Mouse (Mus musculus) left cerebral cortex, adult 2 months (tissue): Measurements from ENCODE around the gene Ap3d1. TPM values are rescaled to one million over a fixed set of nuclear protein-coding genes. Genes with fewer than 3 reads are reported as not detected.

Experiments used
- DNase-seq, 2 experiments: peaks; one replicate each; pipeline ENCODE4 v3.0.0; 2021 to 2022; ENCODE audit warnings: low spot score in 2 of 2, mixed read lengths in 1 of 2; ENCODE audit errors: extremely low spot score in 1 of 2
- H3K27ac ChIP-seq: fragments of 200-600 bp; 2 replicates; pipeline ENCODE4 v1.8.1; 2022
- H3K4me3 ChIP-seq: fragments of 200-600 bp; 2 replicates; pipeline ENCODE4 v1.8.1; 2022
- CTCF ChIP-seq: fragments of 200-600 bp; IDR thresholded peaks from 2 replicates; pipeline ENCODE4 v1.8.1; 2022; ENCODE audit warnings: antibody characterized with exemption, mild to moderate bottlenecking, moderate library complexity
- intact Hi-C: fragments of 180-260 bp; cut with DNase I; formaldehyde crosslinking; loops from one replicate; pipeline ENCODE4 v1.15.1; 2025
- total RNA-seq, 2 experiments: library from RNA; stranded (reverse); gene quantifications; 2 replicates each; pipeline ENCODE4 v1.2.3; 2021

Gene Ap3d1
- total RNA-seq, 2 experiments from 2014 or later: 150 to 151 TPM

- no peak for DNase-seq
- intact Hi-C loops: no loop called here
- H3K27ac ChIP-seq: peak overlapping the region; percentile 90
- H3K4me3 ChIP-seq: peak overlapping the region; percentile 71
- no peak for TF ChIP-seq CTCF
Measured at GRCm38 (mm10) chr10:80756509-80756908, 14.4 kb upstream of the Ap3d1 start.

GRCm38 (mm10) chr10:80756099-80756498 is 14.0 kb upstream of the Ap3d1 start:
- peak overlapping the region; percentile 90 for H3K27ac ChIP-seq
- no peak; the same call in 1 of the 2 replicates for TF ChIP-seq CTCF
- intact Hi-C loops: no loop called here
- DNase-seq: no peak
- H3K4me3 ChIP-seq: peak overlapping the region; percentile 71

GRCm38 (mm10) chr10:80755291-80756015 is 13.4 kb upstream of the Ap3d1 start:
- Histone ChIP-seq H3K4me3 (peak overlapping the region; percentile 71), H3K27ac (peak overlapping the region; percentile 90)
- intact Hi-C loops: loop anchor here (2.0 kb wide), 1 partner anchor 43 kb away; the partner anchor contains the start of genes Plekhj1 and Sf3a2
- no peak for DNase-seq
- TF ChIP-seq CTCF: no peak

DNA sequence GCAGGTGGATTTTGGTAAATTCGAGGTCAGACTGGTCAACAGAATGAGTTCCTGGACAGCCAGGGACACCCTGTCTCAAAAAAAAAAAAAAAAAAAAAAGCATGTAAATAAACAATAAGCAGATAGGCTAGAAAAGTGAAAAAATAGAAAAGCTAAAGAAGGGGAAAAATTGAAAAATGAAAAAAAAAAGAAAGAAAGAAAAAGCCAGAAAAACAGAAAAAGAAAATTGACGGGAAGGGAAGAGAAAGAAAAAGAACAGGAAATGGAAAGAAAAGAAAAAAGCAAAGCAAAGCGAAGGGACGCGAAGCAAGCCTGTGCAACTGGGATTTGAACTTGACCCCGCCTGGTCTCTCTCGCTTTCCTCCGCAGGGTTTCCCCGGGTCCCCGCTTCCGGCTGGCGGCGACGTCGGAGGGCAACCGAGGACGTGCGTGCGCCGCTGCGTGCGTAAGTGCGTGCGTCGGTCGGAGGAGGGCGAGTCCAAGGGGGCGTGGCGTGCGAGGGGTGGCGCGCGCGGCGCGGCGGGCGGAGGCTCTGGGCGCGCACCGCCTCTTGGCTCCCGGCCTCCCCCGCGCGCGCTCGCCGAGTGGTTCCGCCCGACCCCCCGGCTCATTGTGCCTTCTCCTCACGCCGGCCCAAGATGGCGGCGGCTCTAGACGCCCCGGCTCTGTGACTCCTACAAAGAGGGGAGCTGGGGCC is 12.7 kb upstream of the Ap3d1 start, which contains the start of gene Dot1l:
Dot1l (plus strand) TSS at position 613 of the 697 bp plus-strand sequence.
- Histone ChIP-seq H3K27ac (peak within 1 kb of the TSS; percentile 90), H3K4me3 (peak within 1 kb of the TSS; percentile 71)
- DNase-seq: peak; percentile 99
- TF ChIP-seq CTCF: no peak
- intact Hi-C loops: loop anchor here (2.0 kb wide), 1 partner anchor 44 kb away; the partner anchor contains the start of genes Plekhj1 and Sf3a2

DNA sequence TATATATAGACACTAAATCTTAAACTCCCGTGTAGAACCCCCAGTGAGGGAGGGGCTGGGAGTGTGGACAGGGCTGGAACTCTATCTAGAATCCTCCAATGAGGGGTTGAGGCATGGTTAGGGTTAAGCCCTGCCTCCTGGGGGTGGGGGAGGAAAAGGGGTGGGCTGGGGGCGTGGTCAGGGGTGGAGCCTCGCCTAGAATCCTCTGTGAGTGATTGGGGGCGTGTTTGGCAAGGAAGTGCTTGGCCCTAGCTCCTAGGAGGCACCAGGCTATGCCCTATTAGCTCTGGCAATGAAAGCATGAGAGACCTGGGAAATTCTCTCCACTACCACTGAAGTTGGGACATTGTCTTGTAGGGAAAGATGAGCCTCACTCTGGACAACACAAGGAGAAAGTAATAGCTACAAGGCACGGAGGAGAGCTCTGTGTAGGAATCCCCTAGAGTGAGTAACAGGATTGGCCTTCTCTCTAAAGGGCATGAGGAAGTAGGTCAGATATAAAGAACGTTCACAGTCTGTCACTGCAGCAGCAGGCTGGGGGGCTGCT is 10.1 kb upstream of the Ap3d1 start:
- no peak for DNase-seq
- intact Hi-C loops: no loop called here
- Histone ChIP-seq H3K27ac (peak overlapping the region; percentile 75), H3K4me3 (peak overlapping the region; percentile 16; the same call in 1 of the 2 replicates)
- TF ChIP-seq CTCF: no peak

DNA sequence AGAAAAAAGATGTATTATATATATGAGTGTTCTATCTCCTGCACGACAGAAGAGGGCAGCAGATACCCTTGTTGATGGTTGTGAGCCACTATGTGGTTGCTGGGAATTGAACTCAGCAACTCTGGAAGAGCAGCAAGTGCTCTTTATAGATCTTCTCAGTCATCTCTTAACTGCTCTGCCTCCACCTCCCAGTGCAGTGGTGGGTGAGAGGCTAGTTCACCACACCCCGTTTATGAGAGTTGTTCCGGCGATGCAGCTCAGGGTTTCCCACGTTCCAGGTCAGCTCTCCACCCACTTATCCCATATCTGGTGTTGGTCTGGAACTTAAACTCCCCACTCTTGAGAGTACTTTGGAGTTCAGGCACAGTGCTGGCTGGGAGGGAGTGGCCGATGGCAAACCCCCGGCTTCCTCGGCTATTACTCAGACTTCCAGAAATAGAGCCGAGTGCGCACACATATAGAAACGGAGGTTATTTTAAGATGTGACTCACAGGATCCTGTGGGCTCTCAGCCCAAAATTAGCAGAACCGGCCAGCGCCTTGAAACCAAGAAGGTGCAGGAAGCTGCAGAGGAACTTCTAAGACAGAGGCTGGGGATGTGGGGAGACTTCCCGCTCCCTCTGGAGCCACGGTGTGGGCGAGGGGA is 9.2 kb upstream of the Ap3d1 start:
- no peak overlapping the region; the same call in 1 of the 2 replicates for H3K4me3 ChIP-seq
- peak overlapping the region; percentile 75 for H3K27ac ChIP-seq
- peak; percentile 59 to 67 for DNase-seq
- intact Hi-C loops: loop anchor here (1.0 kb wide), 1 partner anchor 23 kb away; no protein-coding TSS in a partner anchor
- TF ChIP-seq CTCF: peak; percentile 62

DNA sequence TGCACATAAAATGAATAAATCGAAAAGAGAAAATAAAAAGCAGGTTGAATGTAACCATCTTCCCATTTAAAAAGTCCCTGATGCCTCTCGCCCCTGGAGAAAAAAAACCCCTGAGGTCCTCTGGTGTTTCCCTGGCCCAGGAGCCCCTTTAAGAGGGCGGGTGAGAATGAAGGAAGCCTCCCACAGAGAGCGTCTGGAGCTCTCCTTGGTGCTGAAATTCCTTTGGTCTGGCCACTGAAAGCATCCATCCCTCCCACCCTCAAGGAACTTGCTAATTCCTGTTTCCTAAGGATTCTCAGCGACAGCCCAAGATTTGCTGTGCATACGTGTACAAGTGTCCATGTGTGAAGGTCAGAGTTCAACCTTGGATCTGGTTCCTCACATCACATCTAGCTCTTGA is 6.5 kb upstream of the Ap3d1 start:
- no peak for TF ChIP-seq CTCF
- DNase-seq: no peak
- Histone ChIP-seq H3K27ac (no peak overlapping the region), H3K4me3 (no peak overlapping the region)
- intact Hi-C loops: loop anchor here (5.0 kb wide), 3 partner anchors 59 to 244 kb away; partner anchors contain the start of gene Amh

DNA sequence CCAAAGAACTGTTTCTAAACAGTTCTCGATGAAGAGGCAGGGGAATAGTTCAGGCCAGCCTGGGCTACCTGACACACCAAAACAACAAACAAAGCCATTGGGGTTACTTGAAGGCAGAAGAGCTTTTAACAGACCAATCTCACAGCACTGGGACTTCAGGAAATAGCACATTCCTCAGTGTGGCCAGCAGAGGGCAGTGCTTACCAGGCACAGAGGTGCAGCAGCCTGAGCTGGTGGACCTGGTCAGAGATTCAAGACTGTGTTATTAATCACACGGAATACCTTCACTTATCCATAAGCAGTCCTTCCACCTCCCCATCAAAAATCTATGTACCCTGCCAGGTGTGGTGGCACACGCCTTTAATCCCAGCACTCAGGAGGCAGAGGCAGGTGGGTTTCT is 5.3 kb upstream of the Ap3d1 start:
- TF ChIP-seq CTCF: peak; percentile 98
- no peak overlapping the region for H3K4me3 ChIP-seq
- H3K27ac ChIP-seq: no peak overlapping the region
- peak; percentile 75 to 83 for DNase-seq
- intact Hi-C loops: loop anchor here (2.0 to 5.0 kb wide), 4 partner anchors 60 to 245 kb away; partner anchors contain the start of gene Amh

DNA sequence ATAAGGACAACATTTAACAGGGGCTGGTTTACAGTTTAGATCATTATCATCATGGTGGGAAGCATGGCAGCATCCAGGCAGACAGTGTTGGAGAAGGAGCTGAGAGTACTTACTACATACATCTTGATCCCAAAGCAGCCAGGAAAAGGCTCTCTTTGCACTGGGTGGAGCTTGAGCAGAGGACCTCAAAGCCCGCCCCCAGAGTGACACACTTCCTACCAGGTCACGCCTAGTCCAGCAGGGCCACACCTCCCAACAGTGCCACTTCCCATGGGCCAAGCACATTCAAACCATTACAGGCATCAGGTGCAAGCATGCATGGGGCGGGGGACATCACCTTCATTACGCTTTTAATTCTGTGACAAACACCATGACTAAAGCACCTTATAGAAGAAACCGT is 2.2 kb upstream of the Ap3d1 start:
- Histone ChIP-seq H3K4me3 (no peak overlapping the region), H3K27ac (no peak overlapping the region)
- no peak for TF ChIP-seq CTCF
- intact Hi-C loops: no loop called here
- no peak for DNase-seq

- intact Hi-C loops: no loop called here
- peak in 1 of 2 experiments; percentile 32 for DNase-seq
- Histone ChIP-seq H3K27ac (peak overlapping the region; percentile 86), H3K4me3 (peak overlapping the region; percentile 79)
- no peak for TF ChIP-seq CTCF
Measured at GRCm38 (mm10) chr10:80741634-80742179, 357 bp downstream of the Ap3d1 start.

- Histone ChIP-seq H3K27ac (peak overlapping the region; percentile 86), H3K4me3 (peak overlapping the region; percentile 79)
- no peak for TF ChIP-seq CTCF
- intact Hi-C loops: no loop called here
- no peak for DNase-seq
Measured at GRCm38 (mm10) chr10:80741146-80741545, 918 bp downstream of the Ap3d1 start.
